Mouse (Mus musculus) lung, embryonic 16.5 days (tissue): ENCODE results near the gene Zbtb25. TPM values are rescaled to one million over a fixed set of nuclear protein-coding genes. Genes with fewer than 3 reads are reported as not detected.

Experiments
- ATAC-seq: fragments of 200-750 bp; cut with Nextera tagmentation; 2 replicates; pipeline ENCODE4 v1.8.0; 2017; ENCODE audit warnings: low read depth, mild to moderate bottlenecking, moderate library complexity
- H3K27ac ChIP-seq: fragments of 300-500 bp; sonication (generic); 2 replicates; pipeline ENCODE4 v1.5.1; 2014; ENCODE audit warnings: mild to moderate bottlenecking, control low read depth, low read length
- H3K27me3 ChIP-seq: fragments of 300-500 bp; sonication (generic); 2 replicates; pipeline ENCODE4 v1.6.1; 2014; ENCODE audit warnings: low read depth, low read length, mixed read lengths; ENCODE audit not compliant: control insufficient read depth, insufficient read depth
- H3K36me3 ChIP-seq: fragments of 300-500 bp; sonication (generic); 2 replicates; pipeline ENCODE4 v1.6.1; 2014; ENCODE audit warnings: low read length; ENCODE audit not compliant: control insufficient read depth, insufficient read depth
- H3K4me1 ChIP-seq: fragments of 300-500 bp; sonication (generic); replicated peaks from 2 replicates; pipeline ENCODE4 v1.6.1; 2014; ENCODE audit warnings: low read length, mixed read lengths; ENCODE audit not compliant: control insufficient read depth, insufficient read depth
- H3K4me2 ChIP-seq: fragments of 300-500 bp; sonication (generic); 2 replicates; pipeline ENCODE4 v1.6.1; 2014; ENCODE audit warnings: low read depth, low read length, control low read depth
- H3K4me3 ChIP-seq: fragments of 300-500 bp; sonication (generic); 2 replicates; pipeline ENCODE4 v1.5.1; 2014; ENCODE audit warnings: mild to moderate bottlenecking, low read length, control low read depth
- H3K9ac ChIP-seq: fragments of 300-500 bp; sonication (generic); 2 replicates; pipeline ENCODE4 v1.6.1; 2014; ENCODE audit warnings: low read length, control low read depth
- H3K9me3 ChIP-seq: fragments of 300-500 bp; sonication (generic); 2 replicates; pipeline ENCODE4 v1.6.1; 2016; ENCODE audit warnings: low read length; ENCODE audit not compliant: control insufficient read depth
- WGBS: fragments of 180-500 bp; shearing (Covaris S2); extraction: QIAGEN DNeasy Blood & Tissue Kit; methylation state at CpG from one replicate; pipeline ENCODE4 v1.1.7; 2014; 5-methylcytosine and 5-hydroxymethylcytosine counted together
- polyA plus RNA-seq: library from polyadenylated mRNA; unstranded; fragments of >200 nt; fragmentation: Nextera tagmentation; extraction: Ambion mirVana; gene quantifications from 2 replicates; pipeline ENCODE4 v1.2.1, GENCODE M21; 2015

The Zbtb25 gene
- polyA plus RNA-seq, 1 experiment from 2014 or later = 16.9 TPM

DNA sequence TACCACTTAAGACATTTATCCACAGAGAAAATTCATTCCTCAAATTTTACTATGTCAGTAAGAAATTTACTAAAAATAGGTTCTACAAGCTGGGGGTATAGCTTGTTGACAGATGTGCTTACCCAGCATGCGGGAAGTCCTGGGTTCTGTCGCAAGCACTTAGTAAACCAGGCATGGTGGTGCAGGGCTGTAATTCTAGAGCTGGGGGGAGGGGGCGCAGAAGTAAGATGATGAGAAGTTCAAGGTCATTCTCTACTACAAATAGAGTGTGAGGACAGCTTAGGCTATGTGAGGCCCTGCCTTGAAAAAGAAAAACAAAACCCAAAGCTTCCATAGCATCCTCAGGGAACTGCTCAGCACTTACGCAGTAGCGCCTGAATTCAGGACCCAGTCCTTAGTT, 9.2 kb upstream of the Zbtb25 start:
- Histone ChIP-seq H3K4me2 (no peak overlapping the region), H3K36me3 (no peaks in the 10 kb centered on the region), H3K9ac (no peak overlapping the region), H3K27me3 (no peaks in the 10 kb centered on the region), H3K9me3 (no peaks in the 10 kb centered on the region), H3K4me1 (peaks cover 5% of the 10 kb centered on the region), H3K4me3 (no peak overlapping the region), H3K27ac (no peak overlapping the region)
- ATAC-seq = no peak
- 70% methylated on average over 5 of the region's 5 CpGs for WGBS

DNA sequence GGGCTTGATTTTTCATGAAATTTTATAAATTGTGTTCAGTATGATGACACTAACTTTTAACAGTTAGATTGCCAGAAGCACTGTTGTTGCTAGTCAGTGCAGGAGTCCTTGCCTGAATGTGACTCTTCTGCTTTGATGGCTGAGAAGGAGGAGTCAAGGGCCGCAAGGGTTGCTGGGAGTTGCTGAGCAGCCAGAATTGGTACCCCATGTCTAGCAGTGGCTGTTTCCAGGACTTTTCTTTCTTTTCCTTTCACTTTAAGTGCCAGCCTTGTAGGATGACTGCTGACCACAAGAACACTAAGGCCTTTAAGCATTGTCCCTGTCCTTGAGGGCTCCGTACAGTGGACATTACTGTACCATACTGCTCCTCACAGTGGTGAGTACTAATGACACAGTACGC, 8.3 kb upstream of the Zbtb25 start:
- no peak for ATAC-seq

DNA sequence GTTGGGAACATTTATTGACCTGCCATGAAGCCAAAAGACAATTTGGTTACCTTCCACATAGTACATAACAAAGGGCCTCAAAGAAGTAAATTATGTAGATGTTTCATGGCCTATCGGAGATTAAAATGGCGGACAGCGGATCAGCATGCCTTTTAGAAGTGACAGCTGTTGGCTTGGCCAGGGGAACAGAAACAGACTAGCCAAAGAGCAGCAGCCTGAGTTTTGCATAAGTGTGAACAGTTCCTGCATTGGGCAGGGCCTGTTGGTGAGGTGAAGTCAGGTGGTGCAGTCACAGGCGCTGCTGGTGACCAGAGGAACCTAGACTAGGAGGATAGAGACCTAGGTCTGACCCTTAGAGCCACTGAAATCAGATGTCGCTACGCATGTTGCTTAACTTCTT, 7.7 kb upstream of the Zbtb25 start:
- no peak overlapping the region for H3K9ac ChIP-seq
- no peaks in the 10 kb centered on the region for H3K36me3 ChIP-seq
- H3K9me3 ChIP-seq = no peaks in the 10 kb centered on the region
- H3K4me2 ChIP-seq = no peak overlapping the region
- H3K4me1 ChIP-seq = peaks cover 16% of the 10 kb centered on the region
- H3K27me3 ChIP-seq = no peaks in the 10 kb centered on the region
- no peak overlapping the region for H3K4me3 ChIP-seq
- WGBS = 93% methylated on average over 6 of the region's 6 CpGs
- no peak for ATAC-seq
- H3K27ac ChIP-seq = no peak overlapping the region

More for the DNA sequence above, 8.3 kb upstream of the Zbtb25 start:
- H3K4me3 ChIP-seq = no peak overlapping the region
- peaks cover 10% of the 10 kb centered on the region for H3K4me1 ChIP-seq
- no peaks in the 10 kb centered on the region for H3K9me3 ChIP-seq
- WGBS = 91% methylated on average over 3 of the region's 3 CpGs
- H3K9ac ChIP-seq = no peak overlapping the region
- H3K4me2 ChIP-seq = no peak overlapping the region
- H3K27ac ChIP-seq = no peak overlapping the region
- H3K27me3 ChIP-seq = no peaks in the 10 kb centered on the region
- no peaks in the 10 kb centered on the region for H3K36me3 ChIP-seq

DNA sequence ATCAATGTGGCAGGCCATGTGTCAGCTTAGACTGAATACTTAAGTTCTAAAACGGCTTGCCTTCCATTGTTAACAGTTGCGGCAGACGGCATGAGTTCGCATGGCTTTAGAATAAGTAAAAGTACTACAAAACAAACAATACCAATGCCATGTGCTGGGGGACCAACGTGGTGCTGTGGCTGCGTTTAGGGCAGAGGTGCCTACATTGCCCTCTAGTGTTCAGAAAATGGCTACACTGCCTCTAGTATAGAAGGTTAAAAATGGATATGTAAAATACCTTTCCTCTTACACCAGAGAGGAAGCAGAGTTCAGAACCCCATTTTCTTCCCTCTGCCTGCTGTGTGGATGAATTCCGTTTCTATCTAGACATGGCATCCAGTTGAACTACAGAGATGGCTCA, 7.2 kb upstream of the Zbtb25 start:
- H3K9me3 ChIP-seq = no peaks in the 10 kb centered on the region
- no peaks in the 10 kb centered on the region for H3K27me3 ChIP-seq
- H3K4me3 ChIP-seq = no peak overlapping the region
- WGBS = 43% methylated on average over 7 of the region's 7 CpGs
- no peak overlapping the region for H3K9ac ChIP-seq
- no peak for ATAC-seq
- no peak overlapping the region for H3K27ac ChIP-seq
- H3K4me2 ChIP-seq = no peak overlapping the region
- no peaks in the 10 kb centered on the region for H3K36me3 ChIP-seq
- H3K4me1 ChIP-seq = peaks cover 19% of the 10 kb centered on the region

DNA sequence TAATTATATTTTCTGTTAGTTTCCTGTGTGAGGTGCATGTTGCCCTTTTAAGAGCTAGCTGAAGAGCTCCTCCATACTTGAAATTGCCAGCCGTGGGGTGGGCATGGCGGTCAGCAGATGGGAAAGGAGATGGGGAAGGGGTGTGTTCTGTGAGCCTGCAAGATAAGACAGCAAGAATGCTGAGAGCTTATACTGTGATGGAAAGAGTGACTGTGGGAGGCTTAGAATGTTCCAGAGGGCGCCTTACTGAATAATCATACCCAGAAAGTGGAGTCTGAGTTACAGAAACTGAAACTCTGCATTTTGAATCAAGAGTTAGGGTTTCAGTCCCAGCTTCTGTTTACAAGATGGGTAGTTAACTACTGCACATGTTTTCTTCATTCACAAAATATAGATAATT, 6.1 kb upstream of the Zbtb25 start:
- no peaks in the 10 kb centered on the region for H3K27me3 ChIP-seq
- no peak overlapping the region for H3K27ac ChIP-seq
- H3K4me3 ChIP-seq = no peak overlapping the region
- H3K36me3 ChIP-seq = no peaks in the 10 kb centered on the region
- peaks cover 19% of the 10 kb centered on the region for H3K4me1 ChIP-seq
- no peak overlapping the region for H3K9ac ChIP-seq
- 64% methylated on average over 3 of the region's 3 CpGs for WGBS
- no peak overlapping the region for H3K4me2 ChIP-seq
- H3K9me3 ChIP-seq = no peaks in the 10 kb centered on the region
- no peak for ATAC-seq

DNA sequence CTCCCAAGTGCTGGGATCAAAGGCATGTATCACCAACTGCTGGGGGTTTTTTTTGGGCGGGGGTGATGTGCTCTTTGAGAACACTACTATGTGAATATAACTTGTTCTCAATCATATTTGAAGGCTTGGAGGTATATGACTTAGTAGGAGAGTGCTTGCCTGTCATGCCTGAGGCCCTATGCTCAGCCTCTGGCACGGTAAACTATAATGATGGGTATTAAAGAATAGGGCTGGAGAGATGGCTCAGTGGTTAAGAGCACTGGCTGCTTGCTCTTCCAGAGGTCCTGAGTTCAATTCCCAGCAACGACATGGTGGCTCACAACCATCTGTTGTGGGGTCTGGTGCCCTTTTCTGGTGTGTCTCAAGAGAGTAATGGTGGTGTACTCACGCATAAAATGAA, 5.5 kb upstream of the Zbtb25 start:
- no peak overlapping the region for H3K9ac ChIP-seq
- no peak overlapping the region for H3K27ac ChIP-seq
- H3K4me1 ChIP-seq = peaks cover 16% of the 10 kb centered on the region
- no peaks in the 10 kb centered on the region for H3K27me3 ChIP-seq
- 53% methylated on average over 4 of the region's 4 CpGs for WGBS
- no peak overlapping the region for H3K4me3 ChIP-seq
- H3K9me3 ChIP-seq = no peaks in the 10 kb centered on the region
- no peak overlapping the region for H3K4me2 ChIP-seq
- no peak for ATAC-seq
- H3K36me3 ChIP-seq = no peaks in the 10 kb centered on the region

DNA sequence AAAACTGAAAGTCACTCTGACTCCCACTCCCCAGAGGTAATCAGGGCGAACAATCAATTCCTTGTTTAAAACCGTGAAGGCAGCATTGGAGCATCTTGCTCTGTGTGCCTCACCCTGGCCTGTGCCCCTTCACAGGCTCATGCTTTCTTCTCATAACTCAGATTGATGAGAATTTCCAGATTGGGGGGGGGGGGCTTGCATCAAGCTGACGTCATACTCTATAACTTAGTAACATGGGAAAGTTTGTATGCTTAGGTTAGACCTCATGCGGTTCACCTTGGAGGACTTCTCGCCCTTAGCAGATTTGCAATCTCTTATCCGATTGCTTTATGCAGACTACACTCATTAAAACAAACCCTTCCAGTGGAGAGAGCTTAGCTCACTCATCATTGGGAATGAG, 4.6 kb upstream of the Zbtb25 start:
- Histone ChIP-seq H3K4me3 (no peak overlapping the region), H3K36me3 (no peaks in the 10 kb centered on the region), H3K4me1 (peaks cover 16% of the 10 kb centered on the region), H3K9ac (no peak overlapping the region), H3K27me3 (no peaks in the 10 kb centered on the region), H3K4me2 (no peak overlapping the region), H3K27ac (no peak overlapping the region), H3K9me3 (no peaks in the 10 kb centered on the region)
- ATAC-seq = no peak
- WGBS = 45% methylated on average over 6 of the region's 6 CpGs

DNA sequence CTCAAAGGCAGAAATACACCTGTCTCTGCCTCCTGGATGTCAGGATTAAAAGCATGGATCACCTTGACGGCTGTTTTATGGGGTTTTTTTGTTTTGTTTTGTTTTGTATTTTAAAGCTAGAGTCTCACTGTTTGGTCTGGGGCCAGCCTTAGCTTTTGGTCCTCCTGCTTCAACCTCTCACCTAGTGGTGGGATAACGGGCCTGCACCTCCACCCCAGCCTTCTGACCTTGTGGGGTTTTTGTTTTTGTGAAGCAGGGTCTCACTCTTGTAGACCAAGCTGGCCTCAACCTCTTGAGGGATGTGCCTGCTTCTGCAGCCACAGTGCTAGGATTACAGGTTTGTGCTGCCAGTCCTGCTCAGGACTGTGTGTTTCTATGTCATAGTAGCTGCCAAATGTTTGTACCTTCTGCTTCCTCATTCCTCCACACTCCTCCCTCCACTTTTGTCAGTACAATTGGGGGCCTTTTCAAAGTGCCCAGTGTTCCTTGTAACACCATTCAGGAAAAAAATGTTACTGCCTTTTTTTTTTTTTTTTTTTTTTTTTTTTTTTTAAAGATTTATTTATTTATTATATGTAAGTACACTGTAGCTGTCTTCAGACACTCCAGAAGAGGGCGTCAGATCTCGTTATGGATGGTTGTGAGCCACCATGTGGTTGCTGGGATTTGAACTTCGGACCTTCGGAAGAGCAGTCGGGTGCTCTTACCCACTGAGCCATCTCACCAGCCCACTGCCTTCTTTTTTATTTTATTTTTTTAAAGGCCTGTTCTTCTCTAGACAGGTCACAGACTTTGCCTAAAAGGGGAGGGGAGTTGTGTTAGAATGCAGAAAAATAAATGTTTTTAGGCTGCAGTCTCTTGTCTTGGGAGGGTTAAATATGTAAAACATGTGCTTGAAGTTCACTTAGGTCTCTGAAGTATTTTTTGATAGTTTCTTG, 3.7 kb upstream of the Zbtb25 start:
- no peak overlapping the region for H3K4me3 ChIP-seq
- no peaks in the 10 kb centered on the region for H3K36me3 ChIP-seq
- no peaks in the 10 kb centered on the region for H3K27me3 ChIP-seq
- WGBS = 81% methylated on average over 5 of the region's 7 CpGs
- H3K4me2 ChIP-seq = peak overlapping the region; percentile 85; the same call in 1 of the 2 replicates
- H3K27ac ChIP-seq = no peak overlapping the region
- peaks cover 20% of the 10 kb centered on the region for H3K4me1 ChIP-seq
- no peak for ATAC-seq
- H3K9ac ChIP-seq = no peak overlapping the region
- no peaks in the 10 kb centered on the region for H3K9me3 ChIP-seq

DNA sequence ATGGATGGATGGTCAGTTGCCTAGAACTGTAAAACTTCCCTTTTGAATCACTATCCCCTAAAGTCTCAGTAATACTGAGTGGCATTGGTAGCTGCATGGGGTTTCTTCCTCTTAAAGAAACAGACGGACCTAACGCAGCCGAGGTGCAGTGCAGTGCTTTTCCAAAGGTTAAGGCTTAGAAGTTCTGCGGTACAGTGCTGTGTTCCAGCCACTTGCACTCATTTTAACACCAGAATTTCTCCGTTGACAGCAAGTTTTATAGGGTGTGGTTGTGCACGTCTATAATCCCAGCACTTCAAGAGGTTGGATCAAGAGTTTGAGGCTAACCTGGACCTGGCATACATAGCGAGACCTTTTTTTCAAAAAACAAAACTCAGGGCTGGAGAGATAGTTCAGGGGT, 2.6 kb upstream of the Zbtb25 start:
- ATAC-seq = no peak
- H3K9me3 ChIP-seq = no peaks in the 10 kb centered on the region
- 37% methylated on average over 7 of the region's 7 CpGs for WGBS
- H3K4me2 ChIP-seq = peak overlapping the region; percentile 85
- H3K4me1 ChIP-seq = peaks cover 29% of the 10 kb centered on the region
- H3K4me3 ChIP-seq = peak overlapping the region; percentile 94
- H3K36me3 ChIP-seq = no peaks in the 10 kb centered on the region
- H3K27me3 ChIP-seq = no peaks in the 10 kb centered on the region
- no peak overlapping the region for H3K27ac ChIP-seq
- H3K9ac ChIP-seq = peak overlapping the region; percentile 99
